Mouse (Mus musculus) testis, adult 2 months (tissue): ENCODE data around the gene Cpd.

Experiments
- CTCF ChIP-seq: fragments of 200-500 bp; IDR thresholded peaks from 2 replicates; pipeline ENCODE4 v1.5.1; 2012; ENCODE audit warnings: low read depth, mild to moderate bottlenecking, inconsistent platforms, low read length, moderate library complexity; ENCODE audit not compliant: control insufficient read depth, insufficient read depth, insufficient replicate concordance
- POLR2A ChIP-seq: fragments of 200-500 bp; IDR thresholded peaks from 2 replicates; pipeline ENCODE4 v1.6.1; 2012; ENCODE audit warnings: low read depth, mild to moderate bottlenecking, inconsistent platforms, low read length, moderate library complexity; ENCODE audit not compliant: control insufficient read depth

DNA sequence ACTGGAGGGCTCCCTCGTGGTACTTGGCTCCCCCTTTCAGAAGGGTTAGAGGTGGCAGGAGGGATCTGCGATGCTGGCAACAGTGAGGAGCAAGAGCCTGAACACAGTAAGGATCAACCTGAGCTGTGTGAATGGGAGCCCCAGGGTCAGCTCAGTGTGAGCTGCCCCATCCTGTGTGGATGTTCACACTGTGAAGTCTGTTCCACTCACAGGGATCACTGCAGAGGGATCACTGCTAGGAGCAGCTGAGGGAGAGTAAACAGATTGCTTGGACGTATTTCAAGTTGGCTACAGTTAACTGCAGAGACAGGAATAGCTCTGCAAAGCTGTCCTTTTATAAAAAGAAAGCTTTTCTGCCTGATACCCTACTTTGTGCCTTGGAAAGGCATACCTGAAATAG, 37.4 kb downstream of the Cpd start:
- no peak for TF ChIP-seq CTCF
- TF ChIP-seq POLR2A, result no peak
